Mouse (Mus musculus): ENCODE results near the gene Gbp2b. TPM values are rescaled to one million over a fixed set of nuclear protein-coding genes. Genes with fewer than 3 reads are reported as not detected.
"Not testable (repeated sequence)": the region's sequence is repeated elsewhere in the genome, so short reads cannot be mapped to it uniquely, and the experiment has no call there.

The Gbp2b gene
- polyA plus RNA-seq, 1 experiment from 2014 or later: 0.02 TPM

GRCm38 (mm10) chr3:142620956-142621562 is 26.4 kb downstream of the Gbp2b start:
- H3K9ac ChIP-seq: no peak overlapping the region
- H3K27ac ChIP-seq (replicated peaks): 0 out of 2 replicates have a peak overlapping the region, but pooled peaks have one; percentile 45
- WGBS (ENCODE audit: insufficient replicate concordance): 46% methylated on average over 3 of the region's 3 CpGs
- H3K4me2 ChIP-seq: peak overlapping the region; percentile 57
- peak overlapping the region; percentile 43 for H3K4me3 ChIP-seq (replicated peaks)
- ATAC-seq (ENCODE audit: insufficient read depth): no peak
- no peaks in the 10 kb centered on the region for H3K27me3 ChIP-seq
- no peaks in the 10 kb centered on the region for H3K36me3 ChIP-seq (replicated peaks)
- H3K4me1 ChIP-seq (replicated peaks): no peaks in the 10 kb centered on the region
- no peaks in the 10 kb centered on the region for H3K9me3 ChIP-seq (replicated peaks)

- 23% methylated on average over 8 of the region's 8 CpGs for whole genome bisulfite sequencing (ENCODE audit: insufficient replicate concordance)
- no peak overlapping the region for H3K4me3 ChIP-seq (replicated peaks)
- no peak for ATAC-seq (ENCODE audit: insufficient read depth)
- H3K9me3 ChIP-seq (replicated peaks): no peaks in the 10 kb centered on the region
- no peak overlapping the region for H3K4me2 ChIP-seq
- H3K9ac ChIP-seq: no peak overlapping the region
- no peaks in the 10 kb centered on the region for H3K4me1 ChIP-seq (replicated peaks)
- no peak overlapping the region for H3K27ac ChIP-seq (replicated peaks)
- no peaks in the 10 kb centered on the region for H3K27me3 ChIP-seq
- no peaks in the 10 kb centered on the region for H3K36me3 ChIP-seq (replicated peaks)
Observed at GRCm38 (mm10) chr3:142630385-142630784, 35.7 kb downstream of the Gbp2b start.

- Histone ChIP-seq H3K27ac (replicated peaks) (no peak overlapping the region), H3K4me3 (replicated peaks) (no peak overlapping the region), H3K4me2 (no peak overlapping the region), H3K27me3 (no peaks in the 10 kb centered on the region), H3K4me1 (replicated peaks) (no peaks in the 10 kb centered on the region), H3K36me3 (replicated peaks) (no peaks in the 10 kb centered on the region), H3K9ac (no peak overlapping the region), H3K9me3 (replicated peaks) (no peaks in the 10 kb centered on the region)
- ATAC-seq (ENCODE audit: insufficient read depth): no peak
- WGBS (ENCODE audit: insufficient replicate concordance): 5% methylated on average over 9 of the region's 9 CpGs
Observed at GRCm38 (mm10) chr3:142640201-142640600, 45.6 kb downstream of the Gbp2b start.

GRCm38 (mm10) chr3:142645949-142646348 is 51.3 kb downstream of the Gbp2b start:
- not testable (repeated sequence) for H3K9me3 ChIP-seq (replicated peaks); H3K27me3 ChIP-seq; H3K9ac ChIP-seq; H3K4me3 ChIP-seq (replicated peaks); H3K27ac ChIP-seq (replicated peaks); H3K4me2 ChIP-seq; H3K36me3 ChIP-seq (replicated peaks); ATAC-seq (ENCODE audit: insufficient read depth); H3K4me1 ChIP-seq (replicated peaks)
- 5% methylated on average over 2 of the region's 2 CpGs for WGBS (ENCODE audit: insufficient replicate concordance)

GRCm38 (mm10) chr3:142647836-142648235 is 53.2 kb downstream of the Gbp2b start:
- H3K4me3 ChIP-seq (replicated peaks); ATAC-seq (ENCODE audit: insufficient read depth); H3K4me2 ChIP-seq; H3K27ac ChIP-seq (replicated peaks); H3K4me1 ChIP-seq (replicated peaks); H3K9ac ChIP-seq; H3K9me3 ChIP-seq (replicated peaks); H3K36me3 ChIP-seq (replicated peaks); H3K27me3 ChIP-seq: not testable (repeated sequence)
- 45% methylated on average over 7 of the region's 7 CpGs for WGBS (ENCODE audit: insufficient replicate concordance)

- no peak overlapping the region for H3K4me3 ChIP-seq (replicated peaks)
- no peak overlapping the region for H3K9ac ChIP-seq
- H3K27ac ChIP-seq (replicated peaks): no peak overlapping the region
- H3K9me3 ChIP-seq (replicated peaks): no peaks in the 10 kb centered on the region
- H3K4me1 ChIP-seq (replicated peaks): no peaks in the 10 kb centered on the region
- ATAC-seq (ENCODE audit: insufficient read depth): no peak
- H3K27me3 ChIP-seq: no peaks in the 10 kb centered on the region
- H3K4me2 ChIP-seq: no peak overlapping the region
- no peaks in the 10 kb centered on the region for H3K36me3 ChIP-seq (replicated peaks)
- 32% methylated on average over 2 of the region's 2 CpGs for WGBS (ENCODE audit: insufficient replicate concordance)
Observed at GRCm38 (mm10) chr3:142650205-142650604, 55.6 kb downstream of the Gbp2b start.

GRCm38 (mm10) chr3:142664723-142665122 is 70.1 kb downstream of the Gbp2b start:
- H3K27me3 ChIP-seq: no peaks in the 10 kb centered on the region
- H3K9ac ChIP-seq: no peak overlapping the region
- no peak overlapping the region for H3K4me2 ChIP-seq
- no peaks in the 10 kb centered on the region for H3K36me3 ChIP-seq (replicated peaks)
- no peak overlapping the region for H3K27ac ChIP-seq (replicated peaks)
- no peak for ATAC-seq (ENCODE audit: insufficient read depth)
- H3K4me3 ChIP-seq (replicated peaks): no peak overlapping the region
- H3K4me1 ChIP-seq (replicated peaks): no peaks in the 10 kb centered on the region
- H3K9me3 ChIP-seq (replicated peaks): 0 out of 2 replicates have a peak, but pooled peaks cover 5% of the 10 kb centered on the region
- WGBS (ENCODE audit: insufficient replicate concordance): 75% methylated on average over 8 of the region's 8 CpGs

Small RNA genes within 50 kb of the gene (microRNA-seq; reads per million reads assigned to microRNA genes)
- not detected for gene Mir6381

Other genes with a start within 250 kb of the Gbp2b start
- 11.9 and 12.3 TPM in 2 replicates for gene Pdlim5, start 199.2 kb upstream of the Gbp2b start, polyA plus RNA-seq (2015; fragmentation: Nextera tagmentation; extraction: Ambion mirVana)
- gene Gbp5, start 100.9 kb upstream of the Gbp2b start, polyA plus RNA-seq (2015; fragmentation: Nextera tagmentation; extraction: Ambion mirVana): 0.07 and 0.13 TPM in 2 replicates
- gene Gbp7, start 64.5 kb upstream of the Gbp2b start, polyA plus RNA-seq (2015; fragmentation: Nextera tagmentation; extraction: Ambion mirVana): 3.4 and 3.7 TPM in 2 replicates
- gene Gbp3, start 34.8 kb upstream of the Gbp2b start, polyA plus RNA-seq (2015; fragmentation: Nextera tagmentation; extraction: Ambion mirVana): 1.5 and 1.6 TPM in 2 replicates
- 2.3 and 2.7 TPM in 2 replicates for gene Gbp2, start 25.8 kb downstream of the Gbp2b start, polyA plus RNA-seq (2015; fragmentation: Nextera tagmentation; extraction: Ambion mirVana)
- 12.7 and 13.7 TPM in 2 replicates for gene Kyat3, start 106.2 kb downstream of the Gbp2b start, polyA plus RNA-seq (2015; fragmentation: Nextera tagmentation; extraction: Ambion mirVana)
- gene Gtf2b, start 170.2 kb downstream of the Gbp2b start, polyA plus RNA-seq (2015; fragmentation: Nextera tagmentation; extraction: Ambion mirVana): 42.6 and 46.4 TPM in 2 replicates

Data from liver, embryonic 15.5 days (tissue).